Comparison of ENCODE assay signal across 15 mouse cellular contexts in the genomic region with DNA sequence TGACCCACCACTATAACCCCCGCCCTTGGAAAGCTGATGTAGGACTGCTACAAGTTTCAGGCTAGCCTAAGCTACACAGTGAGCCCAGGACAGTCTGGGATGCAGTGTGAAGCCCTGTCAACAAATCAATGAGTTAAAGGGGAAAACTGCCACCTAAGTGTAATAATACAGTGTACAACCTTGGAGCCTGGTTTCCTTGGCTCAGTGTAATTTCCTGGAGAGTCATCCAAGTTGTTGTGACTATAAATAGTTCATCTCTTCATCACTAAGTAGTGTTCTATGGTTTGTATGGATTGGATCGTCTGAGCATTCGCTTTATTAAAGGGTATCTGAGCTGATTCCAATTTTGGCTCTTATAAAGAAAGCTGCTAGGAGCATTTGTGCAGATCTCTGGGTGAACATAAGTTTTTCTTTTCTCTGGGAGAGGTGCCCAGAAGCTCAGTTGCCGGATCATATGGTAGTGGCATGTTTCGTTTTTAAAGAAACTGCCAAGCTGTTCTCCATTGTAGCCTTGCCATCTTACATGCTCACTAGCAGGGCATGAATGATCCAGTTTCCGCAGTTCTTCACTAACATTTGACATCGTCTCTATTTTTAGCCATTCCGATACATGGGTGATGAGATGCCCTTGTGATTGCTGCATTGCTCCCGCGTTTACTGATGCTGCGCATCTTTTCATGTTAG. TPM values are rescaled to one million over a fixed set of nuclear protein-coding genes. Genes with fewer than 3 reads are reported as not detected.
A peak's percentile ranks its signal among the peaks of the same experiment; 100 is the strongest.
DNase-seq lines count a peak whose midpoint lies in the region; ATAC-seq and TF ChIP-seq lines count a peak whose summit lies in the region.
"Had no signal": no experiment of that assay in that cellular context is flagged by ENCODE, and none has a peak within 500 bp of the region (broad histone marks: within the 10 kb centered on the region; RNA-seq: fewer than 3 reads in every experiment).

No protein-coding gene starts in this region.

- H3K27ac ChIP-seq in heart, postnatal 0 days (ENCODE audit: low read depth) = peak overlapping the region; percentile 37
- no peak overlapping the region for H3K27ac ChIP-seq in heart, embryonic 11.5 days (ENCODE audit: low read depth, low read length)
- no peak overlapping the region for H3K27ac ChIP-seq in kidney, embryonic 15.5 days
- no peak overlapping the region for H3K27ac ChIP-seq in intestine, postnatal 0 days (ENCODE audit: low read depth, low read length)
- H3K27ac ChIP-seq: liver, embryonic 13.5 days; neural tube, embryonic 12.5 days had no signal

- H3K9ac ChIP-seq in heart, postnatal 0 days (replicated peaks; ENCODE audit: low read depth, low read length) = no peak overlapping the region
- H3K9ac ChIP-seq in heart, embryonic 11.5 days (ENCODE audit: low read depth, low read length) = no peak overlapping the region
- no peak overlapping the region for H3K9ac ChIP-seq in kidney, embryonic 15.5 days
- no peak overlapping the region for H3K9ac ChIP-seq in intestine, postnatal 0 days (ENCODE audit: low read depth, low read length)
- H3K9ac ChIP-seq: liver, embryonic 13.5 days; neural tube, embryonic 12.5 days had no signal

- TF ChIP-seq CTCF in heart, postnatal 0 days (IDR thresholded peaks at IDR 0.05; ENCODE audit: low read depth) = no peak
- TF ChIP-seq CTCF in intestine, postnatal 0 days (IDR thresholded peaks at IDR 0.05; ENCODE audit: low read depth) = no peak

- H3K4me3 ChIP-seq in heart, postnatal 0 days (ENCODE audit: low read depth, low read length) = 0 out of 2 replicates have a peak overlapping the region, but pooled peaks have one; percentile 0
- H3K4me3 ChIP-seq in heart, embryonic 11.5 days (ENCODE audit: low read depth, low read length) = no peak overlapping the region
- no peak overlapping the region for H3K4me3 ChIP-seq in kidney, embryonic 15.5 days (replicated peaks)
- H3K4me3 ChIP-seq in intestine, postnatal 0 days (ENCODE audit: low read depth, low read length) = no peak overlapping the region
- H3K4me3 ChIP-seq: liver, embryonic 13.5 days; neural tube, embryonic 12.5 days had no signal

- H3K4me2 ChIP-seq in heart, postnatal 0 days (ENCODE audit: low read depth, low read length) = peak overlapping the region; percentile 37
- H3K4me2 ChIP-seq in heart, embryonic 11.5 days = no peak overlapping the region
- no peak overlapping the region for H3K4me2 ChIP-seq in kidney, embryonic 15.5 days
- H3K4me2 ChIP-seq in intestine, postnatal 0 days (replicated peaks; ENCODE audit: low read depth) = no peak overlapping the region
- H3K4me2 ChIP-seq: liver, embryonic 13.5 days; neural tube, embryonic 12.5 days had no signal

- peak; percentile 60 for ATAC-seq in heart, postnatal 0 days (ENCODE audit: insufficient read depth, low read depth)
- no peak for ATAC-seq in heart, embryonic 11.5 days (replicated peaks; ENCODE audit: insufficient number of reproducible peaks, low FRiP score, low TSS enrichment)
- ATAC-seq in kidney, embryonic 15.5 days (replicated peaks; ENCODE audit: low FRiP score) = no peak
- no peak for ATAC-seq in intestine, postnatal 0 days
- ATAC-seq: activated CD4-positive, CD25-positive, alpha-beta regulatory T cell, adult 4 months had no signal

- no peaks in the 10 kb centered on the region for H3K9me3 ChIP-seq in heart, postnatal 0 days (replicated peaks; ENCODE audit: control insufficient read depth, low read length)
- no peaks in the 10 kb centered on the region for H3K9me3 ChIP-seq in heart, embryonic 11.5 days (replicated peaks; ENCODE audit: control insufficient read depth, low read length)
- no peaks in the 10 kb centered on the region for H3K9me3 ChIP-seq in kidney, embryonic 15.5 days (replicated peaks)
- H3K9me3 ChIP-seq in intestine, postnatal 0 days (ENCODE audit: control insufficient read depth) = no peaks in the 10 kb centered on the region
- H3K9me3 ChIP-seq: liver, embryonic 13.5 days; neural tube, embryonic 12.5 days had no signal

- no peaks in the 10 kb centered on the region for H3K36me3 ChIP-seq in heart, postnatal 0 days (replicated peaks; ENCODE audit: control insufficient read depth, insufficient read depth, low read length)
- H3K36me3 ChIP-seq in heart, embryonic 11.5 days (ENCODE audit: control insufficient read depth, insufficient read depth, low read length) = no peaks in the 10 kb centered on the region
- H3K36me3 ChIP-seq in kidney, embryonic 15.5 days = no peaks in the 10 kb centered on the region
- H3K36me3 ChIP-seq in intestine, postnatal 0 days (ENCODE audit: control insufficient read depth, insufficient read depth) = no peaks in the 10 kb centered on the region
- H3K36me3 ChIP-seq: liver, embryonic 13.5 days; neural tube, embryonic 12.5 days had no signal

- no peak for TF ChIP-seq EP300 in heart, postnatal 0 days (IDR thresholded peaks at IDR 0.05; ENCODE audit: low read depth)

- H3K27me3 ChIP-seq in heart, postnatal 0 days (ENCODE audit: control insufficient read depth, insufficient read depth, low read length) = no peaks in the 10 kb centered on the region
- no peaks in the 10 kb centered on the region for H3K27me3 ChIP-seq in heart, embryonic 11.5 days (ENCODE audit: control insufficient read depth, insufficient read depth, low read length)
- no peaks in the 10 kb centered on the region for H3K27me3 ChIP-seq in kidney, embryonic 15.5 days
- no peaks in the 10 kb centered on the region for H3K27me3 ChIP-seq in intestine, postnatal 0 days (replicated peaks; ENCODE audit: control insufficient read depth, insufficient read depth, low read length)
- H3K27me3 ChIP-seq: liver, embryonic 13.5 days; neural tube, embryonic 12.5 days had no signal

- H3K4me1 ChIP-seq in heart, postnatal 0 days (ENCODE audit: control insufficient read depth, insufficient read depth) = peaks cover 24% of the 10 kb centered on the region; the same call in 1 of the 2 replicates
- peaks cover 15% of the 10 kb centered on the region; the same call in 1 of the 2 replicates for H3K4me1 ChIP-seq in heart, embryonic 11.5 days (ENCODE audit: control insufficient read depth, insufficient read depth, low read length)
- H3K4me1 ChIP-seq in kidney, embryonic 15.5 days = 0 out of 2 replicates have a peak, but pooled peaks cover 3% of the 10 kb centered on the region
- no peaks in the 10 kb centered on the region for H3K4me1 ChIP-seq in intestine, postnatal 0 days (replicated peaks; ENCODE audit: control insufficient read depth, insufficient read depth, low read length)
- H3K4me1 ChIP-seq: neural tube, embryonic 12.5 days had no signal

- peak; percentile 48 to 60 for DNase-seq in cerebellum, postnatal 10 days
- no peak for DNase-seq in cerebellum, adult 18-20 months
- DNase-seq in heart, postnatal 0 days (ENCODE audit: low spot score) = peak; percentile 75
- DNase-seq in adipocyte (ENCODE audit: low spot score) = peak; percentile 10
- DNase-seq in layer of hippocampus, postnatal 36 days = peak; percentile 59 to 68
- DNase-seq: kidney, postnatal 36 days; liver, embryonic 13.5 days had no signal

- WGBS in heart, postnatal 0 days = 34% methylated on average over 11 of the region's 11 CpGs
- 73% methylated on average over 11 of the region's 11 CpGs for WGBS in heart, embryonic 11.5 days (ENCODE audit: insufficient replicate concordance)
- 89% methylated on average over 11 of the region's 11 CpGs for WGBS in kidney, embryonic 15.5 days
- WGBS in intestine, postnatal 0 days = 80% methylated on average over 11 of the region's 11 CpGs

RNA-seq across cellular contexts. Expression of a gene that starts 5.1 kb away (rescaled TPM):
- total RNA-seq in heart, postnatal 0 days (2014; rRNA removed; ENCODE audit: low replicate concordance) = not detected in 2 replicates
- not detected in 2 replicates for polyA plus RNA-seq in heart, postnatal 0 days (2015; fragmentation: Nextera tagmentation; extraction: Ambion mirVana)
- not detected in 2 replicates for polyA plus RNA-seq in heart, embryonic 11.5 days (2014; fragmentation: Nextera tagmentation; extraction: Ambion mirVana)
- total RNA-seq in layer of hippocampus, postnatal 36 days (2021) = not detected
- polyA plus RNA-seq in kidney, embryonic 15.5 days (2015; fragmentation: Nextera tagmentation; extraction: Ambion mirVana) = not detected in 2 replicates
- not detected in 2 replicates for polyA plus RNA-seq in intestine, postnatal 0 days (2015; fragmentation: Nextera tagmentation; extraction: Ambion mirVana)
- total RNA-seq: ES-E14; heart, postnatal 25 days; megakaryocyte-erythroid progenitor cell, adult 5-6 weeks had no signal
- polyA plus RNA-seq: activated CD4-positive, CD25-positive, alpha-beta regulatory T cell, adult 4 months; liver, embryonic 13.5 days; neural tube, embryonic 12.5 days had no signal

RNA-seq across cellular contexts. Expression of a gene that starts 13.1 kb away (rescaled TPM):
- total RNA-seq in heart, postnatal 0 days (2014; rRNA removed; ENCODE audit: low replicate concordance) = not detected in 2 replicates
- polyA plus RNA-seq in heart, postnatal 0 days (2015; fragmentation: Nextera tagmentation; extraction: Ambion mirVana) = 0.14 and 0.25 TPM in 2 replicates
- 1.1 and 1.4 TPM in 2 replicates for polyA plus RNA-seq in heart, embryonic 11.5 days (2014; fragmentation: Nextera tagmentation; extraction: Ambion mirVana)
- under 1 TPM in 1 of 2 experiments, not detected in 1; 0.18 TPM for total RNA-seq in layer of hippocampus, postnatal 36 days (2021)
- 1.6 TPM in 2 replicates for polyA plus RNA-seq in kidney, embryonic 15.5 days (2015; fragmentation: Nextera tagmentation; extraction: Ambion mirVana)
- polyA plus RNA-seq in intestine, postnatal 0 days (2015; fragmentation: Nextera tagmentation; extraction: Ambion mirVana) = 0.29 TPM in 2 replicates
- total RNA-seq: heart, postnatal 25 days; megakaryocyte-erythroid progenitor cell, adult 5-6 weeks had no signal
- polyA plus RNA-seq: activated CD4-positive, CD25-positive, alpha-beta regulatory T cell, adult 4 months had no signal

RNA-seq across cellular contexts. Expression of a gene that starts 18.9 kb away (rescaled TPM):
- 14.0 and 24.0 TPM in 2 replicates for total RNA-seq in heart, postnatal 0 days (2014; rRNA removed; ENCODE audit: low replicate concordance)
- 25.1 and 26.2 TPM in 2 replicates for polyA plus RNA-seq in heart, postnatal 0 days (2015; fragmentation: Nextera tagmentation; extraction: Ambion mirVana)
- 34.6 and 46.9 TPM in 2 replicates for polyA plus RNA-seq in heart, embryonic 11.5 days (2014; fragmentation: Nextera tagmentation; extraction: Ambion mirVana)
- 10 to 100 TPM; 32.0 to 37.2 TPM for total RNA-seq in layer of hippocampus, postnatal 36 days (2021)
- polyA plus RNA-seq in kidney, embryonic 15.5 days (2015; fragmentation: Nextera tagmentation; extraction: Ambion mirVana) = 61.6 and 62.9 TPM in 2 replicates
- 29.4 and 30.2 TPM in 2 replicates for polyA plus RNA-seq in intestine, postnatal 0 days (2015; fragmentation: Nextera tagmentation; extraction: Ambion mirVana)

RNA-seq across cellular contexts. Expression of a gene that starts 20.0 kb away (rescaled TPM):
- total RNA-seq in heart, postnatal 0 days (2014; rRNA removed; ENCODE audit: low replicate concordance) = 180 and 186 TPM in 2 replicates
- 91.6 and 92.7 TPM in 2 replicates for polyA plus RNA-seq in heart, postnatal 0 days (2015; fragmentation: Nextera tagmentation; extraction: Ambion mirVana)
- 58.1 and 71.8 TPM in 2 replicates for polyA plus RNA-seq in heart, embryonic 11.5 days (2014; fragmentation: Nextera tagmentation; extraction: Ambion mirVana)
- 10 to 100 TPM; 16.6 to 18.1 TPM for total RNA-seq in layer of hippocampus, postnatal 36 days (2021)
- polyA plus RNA-seq in kidney, embryonic 15.5 days (2015; fragmentation: Nextera tagmentation; extraction: Ambion mirVana) = 31.0 and 37.8 TPM in 2 replicates
- 24.2 and 24.8 TPM in 2 replicates for polyA plus RNA-seq in intestine, postnatal 0 days (2015; fragmentation: Nextera tagmentation; extraction: Ambion mirVana)

RNA-seq across cellular contexts. Expression of a gene that starts 38.2 kb away (rescaled TPM):
- total RNA-seq in heart, postnatal 0 days (2014; rRNA removed; ENCODE audit: low replicate concordance) = 161 and 182 TPM in 2 replicates
- 44.4 and 50.8 TPM in 2 replicates for polyA plus RNA-seq in heart, postnatal 0 days (2015; fragmentation: Nextera tagmentation; extraction: Ambion mirVana)
- polyA plus RNA-seq in heart, embryonic 11.5 days (2014; fragmentation: Nextera tagmentation; extraction: Ambion mirVana) = 22.7 and 30.4 TPM in 2 replicates
- 10 to 100 TPM; 25.1 to 34.4 TPM for total RNA-seq in layer of hippocampus, postnatal 36 days (2021)
- polyA plus RNA-seq in kidney, embryonic 15.5 days (2015; fragmentation: Nextera tagmentation; extraction: Ambion mirVana) = 48.8 and 56.6 TPM in 2 replicates
- polyA plus RNA-seq in intestine, postnatal 0 days (2015; fragmentation: Nextera tagmentation; extraction: Ambion mirVana) = 8.9 and 10.1 TPM in 2 replicates

Comparison
In these comparisons a context has a peak if more than half of its experiments do, and no peak if none do; other contexts are left out.
1. DNase-seq: peak in cerebellum, postnatal 10 days (2 of 2), heart, postnatal 0 days (single experiment), adipocyte (single experiment) and layer of hippocampus, postnatal 36 days (2 of 2); none in cerebellum, adult 18-20 months (0 of 2).